Mouse (Mus musculus) heart, postnatal 0 days (tissue): ENCODE data around the gene Lypd3.

ENCODE experiments used
- CTCF ChIP-seq: IDR thresholded peaks from 2 replicates; pipeline ENCODE4 v1.5.1; 2016; ENCODE audit warnings: antibody characterized with exemption, control low read depth, low read depth
- EP300 ChIP-seq: IDR thresholded peaks from 2 replicates; pipeline ENCODE4 v1.6.1; 2016; ENCODE audit warnings: antibody characterized with exemption, low read depth

- no peak for TF ChIP-seq EP300
- no peak for TF ChIP-seq CTCF
These were observed 35.6 kb downstream of the Lypd3 start for GRCm38 (mm10) chr7:24671944-24672439.
